Mouse (Mus musculus) lung, postnatal 0 days (tissue): ENCODE measurements around the gene Vamp8. TPM values are rescaled to one million over a fixed set of nuclear protein-coding genes. Genes with fewer than 3 reads are reported as not detected.
A peak's percentile ranks its signal among the peaks of the same experiment; 100 is the strongest.

Experiments used
- ATAC-seq: fragments of 200-750 bp; cut with Nextera tagmentation; 2 replicates; pipeline ENCODE4 v1.8.0; 2017; ENCODE audit warnings: moderate library complexity
- DNase-seq: peaks from one replicate; pipeline ENCODE4 v3.0.0-alpha.2; 2016; ENCODE audit warnings: low spot score
- H3K27ac ChIP-seq: fragments of 300-500 bp; sonication (generic); 2 replicates; pipeline ENCODE4 v1.5.1; 2014; ENCODE audit warnings: antibody characterized with exemption, mild to moderate bottlenecking, low read length, mixed read lengths
- H3K27me3 ChIP-seq: fragments of 300-500 bp; sonication (generic); replicated peaks from 2 replicates; pipeline ENCODE4 v1.6.1; 2014; ENCODE audit warnings: low read length, mixed read lengths; ENCODE audit not compliant: insufficient read depth
- H3K36me3 ChIP-seq: fragments of 300-500 bp; sonication (generic); 2 replicates; pipeline ENCODE4 v1.6.1; 2014; ENCODE audit warnings: low read length, mixed read lengths; ENCODE audit not compliant: insufficient read depth
- H3K4me1 ChIP-seq: fragments of 300-500 bp; sonication (generic); 2 replicates; pipeline ENCODE4 v1.6.1; 2014; ENCODE audit warnings: antibody characterized with exemption, low read depth, low read length, mixed read lengths; ENCODE audit not compliant: insufficient read depth
- H3K4me2 ChIP-seq: fragments of 300-500 bp; sonication (generic); replicated peaks from 2 replicates; pipeline ENCODE4 v1.6.1; 2014; ENCODE audit warnings: low read depth, mild to moderate bottlenecking, low read length, moderate library complexity, mixed read lengths
- H3K4me3 ChIP-seq: fragments of 300-500 bp; sonication (generic); 2 replicates; pipeline ENCODE4 v1.5.1; 2014; ENCODE audit warnings: low read depth, low read length
- H3K9ac ChIP-seq: fragments of 300-500 bp; sonication (generic); replicated peaks from 2 replicates; pipeline ENCODE4 v1.6.1; 2014; ENCODE audit warnings: low read depth, mild to moderate bottlenecking
- H3K9me3 ChIP-seq: fragments of 300-500 bp; sonication (generic); 2 replicates; pipeline ENCODE4 v1.6.1; 2016; ENCODE audit warnings: low read length, mixed read lengths
- CTCF ChIP-seq: IDR thresholded peaks from 2 replicates; pipeline ENCODE4 v1.5.1; 2016; ENCODE audit warnings: antibody characterized with exemption, mild to moderate bottlenecking
- EP300 ChIP-seq: IDR thresholded peaks from 2 replicates; pipeline ENCODE4 v1.6.1; 2016; ENCODE audit warnings: antibody characterized with exemption, mild to moderate bottlenecking, control low read depth
- WGBS: fragments of 180-500 bp; shearing (Covaris S2); extraction: QIAGEN DNeasy Blood & Tissue Kit; methylation state at CpG from one replicate; pipeline ENCODE4 v1.1.7; 2014; 5-methylcytosine and 5-hydroxymethylcytosine counted together
- polyA plus RNA-seq: library from polyadenylated mRNA; unstranded; fragments of >200 nt; fragmentation: Nextera tagmentation; extraction: Ambion mirVana; gene quantifications from 2 replicates; pipeline ENCODE4 v1.2.1, GENCODE M21; 2015

Gene Vamp8
- polyA plus RNA-seq, 1 experiment from 2014 or later, result 656 TPM

- DNase-seq, result peak; percentile 85
- WGBS, result 9% methylated on average over 12 of the region's 12 CpGs
Measured at GRCm38 (mm10) chr6:72390795-72391521, 455 bp upstream of the Vamp8 start.

GRCm38 (mm10) chr6:72389471-72389940 is 997 bp downstream of the Vamp8 start:
- H3K4me1 ChIP-seq, result peaks cover 16% of the 10 kb centered on the region; the same call in 1 of the 2 replicates
- ATAC-seq (peak; percentile 17), DNase-seq (peak; percentile 56)
- WGBS, result 4% methylated on average over 13 of the region's 13 CpGs
- peak overlapping the region; percentile 90 for H3K9ac ChIP-seq
- no peaks in the 10 kb centered on the region for H3K27me3 ChIP-seq
- peak overlapping the region; percentile 99 for H3K27ac ChIP-seq
- no peak for TF ChIP-seq CTCF
- TF ChIP-seq EP300, result no peak
- H3K36me3 ChIP-seq, result peaks cover 9% of the 10 kb centered on the region; the same call in 1 of the 2 replicates
- H3K4me2 ChIP-seq, result peak overlapping the region; percentile 61
- H3K4me3 ChIP-seq, result peak overlapping the region; percentile 54
- no peaks in the 10 kb centered on the region for H3K9me3 ChIP-seq

More at GRCm38 (mm10) chr6:72390795-72391521, 455 bp upstream of the Vamp8 start:
- no peak; the same call in none of the 2 replicates for TF ChIP-seq CTCF
- peak; percentile 28; the same call in 1 of the 2 replicates for TF ChIP-seq EP300
- no peaks in the 10 kb centered on the region for H3K9me3 ChIP-seq
- ATAC-seq, result peak; percentile 70
- H3K9ac ChIP-seq, result peak overlapping the region; percentile 90
- peak overlapping the region; percentile 54 for H3K4me3 ChIP-seq
- peaks cover 16% of the 10 kb centered on the region; the same call in 1 of the 2 replicates for H3K4me1 ChIP-seq
- peak overlapping the region; percentile 61 for H3K4me2 ChIP-seq
- H3K27ac ChIP-seq, result peak overlapping the region; percentile 99
- no peaks in the 10 kb centered on the region for H3K27me3 ChIP-seq
- no peaks in the 10 kb centered on the region for H3K36me3 ChIP-seq

- no peak for ATAC-seq
- Histone ChIP-seq H3K4me3 (peak overlapping the region; percentile 54), H3K9me3 (no peaks in the 10 kb centered on the region), H3K4me2 (peak overlapping the region; percentile 61), H3K27me3 (no peaks in the 10 kb centered on the region), H3K27ac (peak overlapping the region; percentile 99), H3K36me3 (peaks cover 9% of the 10 kb centered on the region; the same call in 1 of the 2 replicates), H3K4me1 (peaks cover 16% of the 10 kb centered on the region; the same call in 1 of the 2 replicates), H3K9ac (peak overlapping the region; percentile 90; the same call in 1 of the 2 replicates)
- DNase-seq, result peak; percentile 4
- 54% methylated on average over 6 of the region's 6 CpGs for WGBS
- TF ChIP-seq CTCF, result no peak
- TF ChIP-seq EP300, result no peak
Measured at GRCm38 (mm10) chr6:72388791-72389329, 1.6 kb downstream of the Vamp8 start.

- Histone ChIP-seq H3K4me2 (peak overlapping the region; percentile 61), H3K36me3 (peaks cover 9% of the 10 kb centered on the region; the same call in 1 of the 2 replicates), H3K4me1 (peaks cover 16% of the 10 kb centered on the region; the same call in 1 of the 2 replicates), H3K9ac (no peak overlapping the region), H3K27ac (peak overlapping the region; percentile 99), H3K9me3 (no peaks in the 10 kb centered on the region), H3K4me3 (0 out of 2 replicates have a peak overlapping the region, but pooled peaks have one; percentile 54), H3K27me3 (no peaks in the 10 kb centered on the region)
- DNase-seq (peak; percentile 4), ATAC-seq (no peak)
- WGBS, result 61% methylated on average over 10 of the region's 10 CpGs
- TF ChIP-seq EP300 (no peak), CTCF (no peak)
Measured at GRCm38 (mm10) chr6:72388266-72388665, 2.2 kb downstream of the Vamp8 start.

- DNase-seq (no peak), ATAC-seq (no peak)
- peak overlapping the region; percentile 61 for H3K4me2 ChIP-seq
- H3K27ac ChIP-seq, result no peak overlapping the region
- no peaks in the 10 kb centered on the region for H3K27me3 ChIP-seq
- H3K9me3 ChIP-seq, result no peaks in the 10 kb centered on the region
- H3K9ac ChIP-seq, result no peak overlapping the region
- H3K4me1 ChIP-seq, result peaks cover 16% of the 10 kb centered on the region; the same call in 1 of the 2 replicates
- TF ChIP-seq EP300, result no peak
- TF ChIP-seq CTCF, result no peak
- H3K4me3 ChIP-seq, result no peak overlapping the region
- peaks cover 9% of the 10 kb centered on the region; the same call in 1 of the 2 replicates for H3K36me3 ChIP-seq
- 89% methylated on average over 3 of the region's 3 CpGs for WGBS
Measured at GRCm38 (mm10) chr6:72387816-72388215, 2.7 kb downstream of the Vamp8 start.

- no peak overlapping the region for H3K9ac ChIP-seq
- WGBS, result 86% methylated on average over 2 of the region's 2 CpGs
- DNase-seq, result no peak
- H3K4me1 ChIP-seq, result peaks cover 16% of the 10 kb centered on the region; the same call in 1 of the 2 replicates
- H3K4me2 ChIP-seq, result no peak overlapping the region
- H3K9me3 ChIP-seq, result no peaks in the 10 kb centered on the region
- peaks cover 9% of the 10 kb centered on the region; the same call in 1 of the 2 replicates for H3K36me3 ChIP-seq
- no peak overlapping the region for H3K4me3 ChIP-seq
- H3K27ac ChIP-seq, result no peak overlapping the region
- ATAC-seq, result no peak
- no peaks in the 10 kb centered on the region for H3K27me3 ChIP-seq
- no peak for TF ChIP-seq CTCF
- TF ChIP-seq EP300, result no peak
Measured at GRCm38 (mm10) chr6:72386561-72386960, 3.9 kb downstream of the Vamp8 start.
